Mouse (Mus musculus): ENCODE results near the gene Ifngr2. TPM values are rescaled to one million over a fixed set of nuclear protein-coding genes. Genes with fewer than 3 reads are reported as not detected.

The Ifngr2 gene
- total and polyA plus RNA-seq, 2 experiments from 2014 or later = 87.6 to 149 TPM

DNA sequence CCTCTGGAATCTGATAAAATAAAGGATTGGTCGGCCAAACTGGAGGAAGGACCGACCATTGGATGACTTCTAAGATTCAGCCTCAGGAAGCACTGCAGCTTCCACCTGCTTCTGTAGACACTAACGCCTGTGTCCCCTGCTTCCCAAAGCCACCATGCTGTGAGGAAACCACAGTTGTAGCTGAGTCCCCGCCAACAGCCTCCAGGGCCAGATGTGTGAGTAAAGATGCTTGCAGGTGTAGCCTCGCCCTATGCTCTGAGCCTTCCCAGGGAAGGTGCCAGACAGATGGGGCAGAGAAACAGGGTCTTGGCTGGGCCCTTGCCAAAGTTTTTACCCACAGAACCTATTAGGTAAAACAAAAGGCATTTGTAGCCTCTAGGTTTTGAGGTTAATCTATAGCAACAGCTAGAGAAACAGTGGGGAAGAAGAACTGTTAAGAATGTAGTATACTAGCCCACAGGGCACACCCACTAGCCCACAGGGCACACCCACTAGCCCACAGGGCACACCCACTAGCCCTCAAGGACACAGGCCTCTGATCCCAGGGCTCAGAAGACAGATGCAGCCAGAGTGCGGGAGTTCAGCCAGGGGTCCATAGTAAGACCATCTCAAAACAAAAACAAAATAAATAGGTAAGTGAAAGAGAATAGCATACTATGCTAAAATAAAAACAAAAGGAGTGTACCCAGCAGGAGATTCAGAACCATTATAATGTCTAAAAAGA lies 41.0 kb downstream of the Ifngr2 start:
- H3K36me3 ChIP-seq (replicated peaks; ENCODE audit: control insufficient read depth, insufficient read depth, low read length) = peaks cover 19% of the 10 kb centered on the region; the same call in 1 of the 2 replicates
- H3K9me3 ChIP-seq (replicated peaks; ENCODE audit: control insufficient read depth, low read length) = no peaks in the 10 kb centered on the region
- no peak overlapping the region for H3K9ac ChIP-seq (replicated peaks; ENCODE audit: low read depth, low read length)
- no peak overlapping the region for H3K4me3 ChIP-seq (ENCODE audit: low read depth, low read length)
- no peaks in the 10 kb centered on the region for H3K27me3 ChIP-seq (ENCODE audit: control insufficient read depth, insufficient read depth, low read length)
- H3K4me1 ChIP-seq (ENCODE audit: control insufficient read depth, insufficient read depth) = no peaks in the 10 kb centered on the region
- H3K27ac ChIP-seq (ENCODE audit: low read depth) = no peak overlapping the region
- ATAC-seq (ENCODE audit: insufficient read depth, low read depth) (no peak), DNase-seq (ENCODE audit: low spot score) (no peak)
- 68% methylated on average over 6 of the region's 6 CpGs for WGBS
- no peak overlapping the region for H3K4me2 ChIP-seq (ENCODE audit: low read depth, low read length)
- TF ChIP-seq EP300 (IDR thresholded peaks at IDR 0.05; ENCODE audit: low read depth) = no peak
- TF ChIP-seq CTCF (IDR thresholded peaks at IDR 0.05; ENCODE audit: low read depth) = no peak

DNA sequence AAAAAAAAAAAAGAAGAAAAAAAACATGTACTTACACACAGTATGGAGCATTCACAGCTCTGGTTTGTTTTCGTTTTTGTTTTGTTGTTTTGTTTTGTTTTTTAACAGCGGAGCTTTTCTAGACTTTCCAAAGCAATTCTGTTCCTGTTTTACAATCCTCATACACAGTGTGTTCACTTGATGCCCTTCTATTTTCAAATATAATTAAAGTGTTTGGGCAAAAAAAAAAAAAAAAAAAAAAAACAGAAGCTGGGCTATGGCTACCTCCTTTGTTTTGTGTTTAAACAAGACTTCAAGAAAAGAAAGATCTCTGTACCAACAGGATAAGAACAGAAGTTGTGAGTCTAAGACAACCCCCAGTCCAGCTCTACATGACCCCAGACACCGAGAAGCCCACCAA lies 41.8 kb downstream of the Ifngr2 start:
- no peak overlapping the region for H3K9ac ChIP-seq (replicated peaks; ENCODE audit: low read depth, low read length)
- ATAC-seq (ENCODE audit: insufficient read depth, low read depth) = no peak
- no peak for TF ChIP-seq CTCF (IDR thresholded peaks at IDR 0.05; ENCODE audit: low read depth)
- no peak for TF ChIP-seq EP300 (IDR thresholded peaks at IDR 0.05; ENCODE audit: low read depth)
- peaks cover 19% of the 10 kb centered on the region; the same call in 1 of the 2 replicates for H3K36me3 ChIP-seq (replicated peaks; ENCODE audit: control insufficient read depth, insufficient read depth, low read length)
- H3K27me3 ChIP-seq (ENCODE audit: control insufficient read depth, insufficient read depth, low read length) = no peaks in the 10 kb centered on the region
- H3K4me3 ChIP-seq (ENCODE audit: low read depth, low read length) = no peak overlapping the region
- H3K4me2 ChIP-seq (ENCODE audit: low read depth, low read length) = no peak overlapping the region
- no peak for DNase-seq (ENCODE audit: low spot score)
- 78% methylated on average over 3 of the region's 3 CpGs for WGBS
- H3K27ac ChIP-seq (ENCODE audit: low read depth) = no peak overlapping the region
- H3K9me3 ChIP-seq (replicated peaks; ENCODE audit: control insufficient read depth, low read length) = no peaks in the 10 kb centered on the region
- no peaks in the 10 kb centered on the region for H3K4me1 ChIP-seq (ENCODE audit: control insufficient read depth, insufficient read depth)

DNA sequence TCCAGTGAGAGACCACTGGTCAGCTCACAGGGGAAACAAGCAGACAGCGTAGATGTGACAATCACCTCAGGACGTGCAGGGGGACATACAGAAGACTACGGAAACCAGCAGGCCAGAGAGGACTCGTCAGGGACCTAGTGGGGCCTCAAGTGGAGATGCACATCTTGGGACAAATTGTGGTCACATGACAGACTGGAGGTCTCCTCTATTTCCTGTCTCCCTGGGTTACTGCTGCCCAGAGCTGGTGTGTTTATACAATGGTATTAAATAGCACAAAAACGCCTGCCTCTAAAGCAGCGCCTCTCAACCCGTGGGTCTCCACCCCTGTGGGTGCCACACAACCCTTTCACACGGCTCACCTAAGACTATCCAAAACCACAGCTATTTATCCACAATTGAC lies 45.3 kb downstream of the Ifngr2 start:
- peaks cover 5% of the 10 kb centered on the region; the same call in 1 of the 2 replicates for H3K4me1 ChIP-seq (ENCODE audit: control insufficient read depth, insufficient read depth)
- H3K27ac ChIP-seq (ENCODE audit: low read depth) = no peak overlapping the region
- 74% methylated on average over 8 of the region's 8 CpGs for WGBS
- H3K9ac ChIP-seq (replicated peaks; ENCODE audit: low read depth, low read length) = no peak overlapping the region
- no peaks in the 10 kb centered on the region for H3K9me3 ChIP-seq (replicated peaks; ENCODE audit: control insufficient read depth, low read length)
- H3K4me2 ChIP-seq (ENCODE audit: low read depth, low read length) = no peak overlapping the region
- no peak overlapping the region for H3K4me3 ChIP-seq (ENCODE audit: low read depth, low read length)
- H3K27me3 ChIP-seq (ENCODE audit: control insufficient read depth, insufficient read depth, low read length) = no peaks in the 10 kb centered on the region
- TF ChIP-seq EP300 (IDR thresholded peaks at IDR 0.05; ENCODE audit: low read depth) = no peak
- TF ChIP-seq CTCF (IDR thresholded peaks at IDR 0.05; ENCODE audit: low read depth) = no peak
- DNase-seq (ENCODE audit: low spot score) (no peak), ATAC-seq (ENCODE audit: insufficient read depth, low read depth) (no peak)
- no peaks in the 10 kb centered on the region for H3K36me3 ChIP-seq (replicated peaks; ENCODE audit: control insufficient read depth, insufficient read depth, low read length)

DNA sequence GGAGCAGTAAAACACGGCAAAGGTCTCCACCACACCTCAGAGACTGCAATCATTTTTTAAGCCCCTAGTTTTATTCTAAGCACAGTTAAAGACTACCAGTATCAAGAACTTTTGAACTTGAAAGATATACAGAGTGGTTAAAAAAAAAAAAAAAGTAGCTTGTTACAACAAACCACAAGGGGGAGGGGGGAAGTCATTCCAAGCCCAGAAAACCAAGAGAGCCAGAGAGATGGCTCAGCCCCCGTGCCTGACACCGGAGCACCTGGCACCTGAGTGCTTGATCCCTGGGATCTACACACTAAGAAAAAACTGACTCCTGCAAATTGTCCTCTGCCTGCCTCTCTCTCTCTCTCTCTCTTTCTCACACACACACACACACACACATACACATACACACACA lies 46.4 kb downstream of the Ifngr2 start:
- Histone ChIP-seq H3K4me1 (ENCODE audit: control insufficient read depth, insufficient read depth) (peaks cover 5% of the 10 kb centered on the region; the same call in 1 of the 2 replicates), H3K36me3 (replicated peaks; ENCODE audit: control insufficient read depth, insufficient read depth, low read length) (no peaks in the 10 kb centered on the region), H3K9me3 (replicated peaks; ENCODE audit: control insufficient read depth, low read length) (no peaks in the 10 kb centered on the region), H3K27ac (ENCODE audit: low read depth) (no peak overlapping the region), H3K9ac (replicated peaks; ENCODE audit: low read depth, low read length) (no peak overlapping the region), H3K27me3 (ENCODE audit: control insufficient read depth, insufficient read depth, low read length) (no peaks in the 10 kb centered on the region), H3K4me3 (ENCODE audit: low read depth, low read length) (no peak overlapping the region), H3K4me2 (ENCODE audit: low read depth, low read length) (no peak overlapping the region)
- TF ChIP-seq EP300 (IDR thresholded peaks at IDR 0.05; ENCODE audit: low read depth) (no peak), CTCF (IDR thresholded peaks at IDR 0.05; ENCODE audit: low read depth) (no peak)
- WGBS = 80% methylated on average over 3 of the region's 3 CpGs
- DNase-seq (ENCODE audit: low spot score) (no peak), ATAC-seq (ENCODE audit: insufficient read depth, low read depth) (no peak)

DNA sequence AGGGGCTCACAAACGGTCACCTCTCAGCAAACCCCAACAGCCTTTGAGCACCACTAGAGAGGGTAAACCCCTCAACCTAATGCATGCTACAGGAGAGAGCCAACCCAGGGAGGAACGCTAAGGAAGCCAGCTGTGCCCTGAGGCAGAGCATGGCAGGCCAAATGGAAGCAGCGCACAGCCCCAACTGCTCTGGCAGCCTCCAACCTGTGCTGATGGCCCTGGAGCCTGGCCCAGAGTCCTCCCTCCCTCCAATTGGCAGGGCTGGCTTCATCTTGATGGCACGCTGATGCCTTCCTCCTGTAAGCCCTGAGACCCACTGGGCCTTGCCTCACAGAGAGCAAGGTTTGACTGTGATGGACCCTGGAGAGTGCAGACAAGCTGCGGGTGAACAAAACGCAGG lies 48.2 kb downstream of the Ifngr2 start:
- no peak overlapping the region for H3K4me2 ChIP-seq (ENCODE audit: low read depth, low read length)
- no peak overlapping the region for H3K9ac ChIP-seq (replicated peaks; ENCODE audit: low read depth, low read length)
- ATAC-seq (ENCODE audit: insufficient read depth, low read depth) (no peak), DNase-seq (ENCODE audit: low spot score) (no peak)
- H3K4me1 ChIP-seq (ENCODE audit: control insufficient read depth, insufficient read depth) = peaks cover 5% of the 10 kb centered on the region; the same call in 1 of the 2 replicates
- H3K36me3 ChIP-seq (replicated peaks; ENCODE audit: control insufficient read depth, insufficient read depth, low read length) = no peaks in the 10 kb centered on the region
- no peak overlapping the region for H3K4me3 ChIP-seq (ENCODE audit: low read depth, low read length)
- no peak overlapping the region for H3K27ac ChIP-seq (ENCODE audit: low read depth)
- no peak for TF ChIP-seq EP300 (IDR thresholded peaks at IDR 0.05; ENCODE audit: low read depth)
- TF ChIP-seq CTCF (IDR thresholded peaks at IDR 0.05; ENCODE audit: low read depth) = no peak
- H3K27me3 ChIP-seq (ENCODE audit: control insufficient read depth, insufficient read depth, low read length) = no peaks in the 10 kb centered on the region
- WGBS = 76% methylated on average over 6 of the region's 6 CpGs
- H3K9me3 ChIP-seq (replicated peaks; ENCODE audit: control insufficient read depth, low read length) = no peaks in the 10 kb centered on the region

DNA sequence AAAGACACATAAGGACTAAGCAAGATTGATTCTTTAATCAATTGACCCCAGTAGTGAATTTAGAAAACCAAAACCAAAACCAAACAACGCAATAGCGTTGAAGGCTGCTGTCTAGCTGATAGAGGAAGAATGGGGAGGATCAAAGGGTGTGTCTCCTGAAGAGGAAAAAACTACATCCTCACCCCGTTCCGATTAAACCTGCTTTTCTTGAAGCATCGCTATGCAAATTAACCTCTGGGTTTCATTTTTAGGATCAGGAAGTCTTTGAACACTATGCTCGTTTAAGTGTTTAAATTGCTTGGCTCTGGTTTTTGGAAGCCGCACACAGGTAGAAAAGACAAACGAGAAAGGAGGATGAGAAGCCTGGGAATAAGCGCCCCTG lies 49.5 kb downstream of the Ifngr2 start:
- Histone ChIP-seq H3K9me3 (replicated peaks; ENCODE audit: control insufficient read depth, low read length) (no peaks in the 10 kb centered on the region), H3K27ac (ENCODE audit: low read depth) (no peak overlapping the region), H3K4me2 (ENCODE audit: low read depth, low read length) (peak overlapping the region; percentile 87), H3K4me3 (ENCODE audit: low read depth, low read length) (peak overlapping the region; percentile 81), H3K4me1 (ENCODE audit: control insufficient read depth, insufficient read depth) (peaks cover 5% of the 10 kb centered on the region; the same call in 1 of the 2 replicates), H3K27me3 (ENCODE audit: control insufficient read depth, insufficient read depth, low read length) (no peaks in the 10 kb centered on the region), H3K9ac (replicated peaks; ENCODE audit: low read depth, low read length) (peak overlapping the region; percentile 70), H3K36me3 (replicated peaks; ENCODE audit: control insufficient read depth, insufficient read depth, low read length) (no peaks in the 10 kb centered on the region)
- no peak for ATAC-seq (ENCODE audit: insufficient read depth, low read depth)
- no peak for DNase-seq (ENCODE audit: low spot score)
- TF ChIP-seq CTCF (IDR thresholded peaks at IDR 0.05; ENCODE audit: low read depth) = no peak
- 20% methylated on average over 9 of the region's 9 CpGs for WGBS

Measured in heart, postnatal 0 days (tissue).